Mouse (Mus musculus): Measurements from ENCODE around the gene Haus3.

Haus3 gene

GRCm38 (mm10) chr5:34186961-34187391 lies 17.6 kb upstream of the Haus3 start:
- in situ Hi-C loops (cut with MboI, MseI): no loop called here

- in situ Hi-C loops (cut with MboI, MseI): no loop called here
Observed at GRCm38 (mm10) chr5:34186391-34186790, 17.1 kb upstream of the Haus3 start.

GRCm38 (mm10) chr5:34185791-34186190 lies 16.5 kb upstream of the Haus3 start:
- in situ Hi-C loops (cut with MboI, MseI): no loop called here

- in situ Hi-C loops (cut with MboI, MseI): no loop called here
Observed at GRCm38 (mm10) chr5:34185051-34185580, 15.8 kb upstream of the Haus3 start.

GRCm38 (mm10) chr5:34183976-34184375 lies 14.6 kb upstream of the Haus3 start:
- in situ Hi-C loops (cut with MboI, MseI): no loop called here

- in situ Hi-C loops (cut with MboI, MseI): no loop called here
Observed at GRCm38 (mm10) chr5:34183156-34183880, 14.0 kb upstream of the Haus3 start.

- in situ Hi-C loops (cut with MboI, MseI): no loop called here
Observed at GRCm38 (mm10) chr5:34182486-34182885, 13.2 kb upstream of the Haus3 start.

- in situ Hi-C loops (cut with MboI, MseI): no loop called here
Observed at GRCm38 (mm10) chr5:34177821-34178220, 8.5 kb upstream of the Haus3 start.

- in situ Hi-C loops (cut with MboI, MseI): no loop called here
Observed at GRCm38 (mm10) chr5:34177091-34177490, 7.8 kb upstream of the Haus3 start.

GRCm38 (mm10) chr5:34176691-34177090 lies 7.4 kb upstream of the Haus3 start:
- in situ Hi-C loops (cut with MboI, MseI): no loop called here

GRCm38 (mm10) chr5:34175403-34175694 lies 6.0 kb upstream of the Haus3 start:
- in situ Hi-C loops (cut with MboI, MseI): no loop called here

GRCm38 (mm10) chr5:34174550-34175402 lies 5.4 kb upstream of the Haus3 start:
- in situ Hi-C loops (cut with MboI, MseI): no loop called here

GRCm38 (mm10) chr5:34174021-34174420 lies 4.7 kb upstream of the Haus3 start:
- in situ Hi-C loops (cut with MboI, MseI): no loop called here

- in situ Hi-C loops (cut with MboI, MseI): no loop called here
Observed at GRCm38 (mm10) chr5:34170726-34171125, 1.4 kb upstream of the Haus3 start.

- in situ Hi-C loops (cut with MboI, MseI): no loop called here
Observed at GRCm38 (mm10) chr5:34169954-34170353, 627 bp upstream of the Haus3 start.

- in situ Hi-C loops (cut with MboI, MseI): no loop called here
Observed at GRCm38 (mm10) chr5:34167857-34168256, 1.5 kb downstream of the Haus3 start.

GRCm38 (mm10) chr5:34165793-34166192 lies 3.5 kb downstream of the Haus3 start:
- in situ Hi-C loops (cut with MboI, MseI): no loop called here

GRCm38 (mm10) chr5:34148476-34148875 lies 20.9 kb downstream of the Haus3 start:
- in situ Hi-C loops (cut with MboI, MseI): no loop called here

- in situ Hi-C loops (cut with MboI, MseI): no loop called here
Observed at GRCm38 (mm10) chr5:34147554-34147953, 21.8 kb downstream of the Haus3 start.

- in situ Hi-C loops (cut with MboI, MseI): no loop called here
Observed at GRCm38 (mm10) chr5:34139751-34140150, 29.6 kb downstream of the Haus3 start.

- in situ Hi-C loops (cut with MboI, MseI): no loop called here
Observed at GRCm38 (mm10) chr5:34132731-34133130, 36.6 kb downstream of the Haus3 start.

GRCm38 (mm10) chr5:34124131-34124530 lies 45.2 kb downstream of the Haus3 start:
- in situ Hi-C loops (cut with MboI, MseI): no loop called here

All from regulatory T cell (primary cell).